Mouse (Mus musculus): ENCODE data around the gene Mctp2. TPM values are rescaled to one million over a fixed set of nuclear protein-coding genes. Genes with fewer than 3 reads are reported as not detected.

The Mctp2 gene
- polyA plus RNA-seq, 1 experiment from 2014 or later, result 1.4 TPM

DNA sequence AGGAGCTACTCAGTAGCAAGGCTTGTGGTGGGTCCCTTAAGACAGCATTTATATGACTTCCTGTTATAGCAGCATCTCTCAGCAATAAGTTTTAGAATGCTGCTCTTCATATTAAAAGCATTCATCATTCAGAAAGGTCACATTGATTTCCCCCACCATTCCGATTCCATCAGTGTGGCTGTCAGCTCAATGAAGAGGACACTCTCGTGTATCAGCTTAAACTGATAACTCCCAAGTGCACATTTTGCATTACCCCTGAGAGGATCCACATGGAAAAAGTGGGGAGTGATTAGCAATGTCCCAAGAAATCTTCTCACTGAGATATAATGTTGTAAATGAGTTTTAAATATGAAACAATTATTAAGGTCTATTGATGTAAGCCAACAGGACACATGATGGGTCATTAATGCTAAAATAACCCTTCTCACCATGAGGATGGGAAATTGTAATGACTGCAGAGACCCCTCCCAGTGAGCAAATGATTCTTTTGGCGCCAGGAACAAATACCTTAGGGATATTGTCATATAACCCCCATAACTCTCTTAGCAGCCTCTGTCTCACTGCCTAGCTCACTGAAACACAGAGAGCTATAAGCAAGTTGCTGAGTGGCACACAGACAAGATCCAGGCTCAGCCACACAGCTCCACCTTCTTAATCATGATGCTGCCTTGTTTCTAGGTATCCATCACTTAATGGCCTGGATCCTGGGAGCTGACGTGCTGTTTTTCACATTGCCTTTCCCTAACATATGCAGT is 12.4 kb downstream of the Mctp2 start:
- H3K9ac ChIP-seq (ENCODE audit: low read length), result no peak overlapping the region
- TF ChIP-seq CTCF (IDR thresholded peaks at IDR 0.05; ENCODE audit: low read depth), result no peak
- no peak for TF ChIP-seq EP300 (optimal IDR thresholded peaks at IDR 0.05)
- no peak for ATAC-seq (ENCODE audit: low FRiP score, low TSS enrichment)
- no peaks in the 10 kb centered on the region for H3K9me3 ChIP-seq (ENCODE audit: control insufficient read depth, low read length)
- H3K4me3 ChIP-seq (ENCODE audit: low read depth, low read length), result no peak overlapping the region
- no peak overlapping the region for H3K27ac ChIP-seq (replicated peaks)
- H3K36me3 ChIP-seq (ENCODE audit: control insufficient read depth, insufficient read depth, low read length), result no peaks in the 10 kb centered on the region
- H3K4me2 ChIP-seq (replicated peaks; ENCODE audit: low read depth), result no peak overlapping the region
- 67% methylated on average over 4 of the region's 4 CpGs for WGBS
- no peaks in the 10 kb centered on the region for H3K27me3 ChIP-seq (ENCODE audit: control insufficient read depth, insufficient read depth, low read length)
- H3K4me1 ChIP-seq (replicated peaks; ENCODE audit: control insufficient read depth, insufficient read depth), result no peaks in the 10 kb centered on the region
- DNase-seq (ENCODE audit: low spot score), result no peak

DNA sequence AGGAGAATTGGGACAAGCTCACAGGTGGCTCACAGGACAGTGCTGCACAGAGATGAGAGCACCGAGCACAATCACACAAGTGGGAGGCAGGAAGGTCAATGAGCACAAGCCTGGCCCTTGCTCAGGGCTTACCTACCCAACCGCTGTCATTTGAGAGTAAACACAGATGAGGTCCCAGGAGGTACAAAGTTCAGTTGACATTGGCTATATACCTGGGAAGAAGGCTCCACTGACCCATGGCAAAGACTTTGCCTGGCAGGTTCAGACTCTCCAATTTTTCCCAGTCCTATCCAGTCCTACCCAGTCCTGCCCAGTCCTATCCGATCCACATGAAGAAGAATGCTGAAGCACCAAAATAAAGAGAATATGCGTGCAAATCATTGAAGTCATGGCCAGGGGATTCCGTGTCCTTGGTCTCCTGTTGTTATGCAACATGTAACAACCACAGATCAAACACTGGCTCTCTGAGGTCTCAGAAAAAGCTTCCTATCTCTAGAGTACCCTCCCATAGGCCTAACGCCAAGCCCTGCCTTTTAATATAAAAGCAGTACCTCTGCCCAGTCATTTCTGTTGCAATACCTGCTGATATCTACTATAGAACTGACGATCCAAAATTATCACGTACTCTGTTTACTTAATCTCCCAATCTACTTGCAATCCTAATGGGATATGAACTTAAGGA is 14.0 kb downstream of the Mctp2 start:
- peak; percentile 79 for ATAC-seq (ENCODE audit: low FRiP score, low TSS enrichment)
- Histone ChIP-seq H3K36me3 (ENCODE audit: control insufficient read depth, insufficient read depth, low read length) (no peaks in the 10 kb centered on the region), H3K4me2 (replicated peaks; ENCODE audit: low read depth) (no peak overlapping the region), H3K4me3 (ENCODE audit: low read depth, low read length) (no peak overlapping the region), H3K4me1 (replicated peaks; ENCODE audit: control insufficient read depth, insufficient read depth) (no peaks in the 10 kb centered on the region), H3K27me3 (ENCODE audit: control insufficient read depth, insufficient read depth, low read length) (no peaks in the 10 kb centered on the region), H3K9ac (ENCODE audit: low read length) (no peak overlapping the region), H3K9me3 (ENCODE audit: control insufficient read depth, low read length) (no peaks in the 10 kb centered on the region), H3K27ac (replicated peaks) (no peak overlapping the region)
- 67% methylated on average over 8 of the region's 8 CpGs for WGBS
- DNase-seq (ENCODE audit: low spot score), result no peak
- TF ChIP-seq CTCF (IDR thresholded peaks at IDR 0.05; ENCODE audit: low read depth) (no peak), EP300 (optimal IDR thresholded peaks at IDR 0.05) (no peak)

DNA sequence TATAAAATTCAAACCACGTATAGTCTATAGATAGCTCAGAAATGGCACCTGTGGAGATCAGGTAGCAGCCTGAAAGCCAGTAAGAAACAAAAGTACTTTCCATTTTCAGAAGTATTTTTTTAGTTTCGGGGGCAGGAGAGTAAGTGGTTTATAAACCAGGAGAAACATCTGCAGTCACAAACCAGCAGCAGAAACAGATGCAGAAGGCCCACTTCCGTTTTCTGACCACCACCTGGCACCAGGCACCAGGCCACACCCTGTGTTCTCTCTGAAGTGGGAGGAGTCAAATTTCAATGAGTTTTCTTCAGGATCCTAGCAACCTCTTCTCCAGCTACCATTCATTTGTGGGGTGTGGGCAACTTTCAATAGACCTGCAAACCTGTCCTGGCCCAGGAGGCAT is 25.7 kb downstream of the Mctp2 start:
- H3K4me3 ChIP-seq (ENCODE audit: low read depth, low read length), result no peak overlapping the region
- H3K27ac ChIP-seq (replicated peaks), result no peak overlapping the region
- no peaks in the 10 kb centered on the region for H3K36me3 ChIP-seq (ENCODE audit: control insufficient read depth, insufficient read depth, low read length)
- H3K27me3 ChIP-seq (ENCODE audit: control insufficient read depth, insufficient read depth, low read length), result no peaks in the 10 kb centered on the region
- no peak overlapping the region for H3K9ac ChIP-seq (ENCODE audit: low read length)
- TF ChIP-seq CTCF (IDR thresholded peaks at IDR 0.05; ENCODE audit: low read depth), result no peak
- TF ChIP-seq EP300 (optimal IDR thresholded peaks at IDR 0.05), result no peak
- no peak for ATAC-seq (ENCODE audit: low FRiP score, low TSS enrichment)
- DNase-seq (ENCODE audit: low spot score), result no peak
- 0 out of 2 replicates have a peak, but pooled peaks cover 3% of the 10 kb centered on the region for H3K4me1 ChIP-seq (replicated peaks; ENCODE audit: control insufficient read depth, insufficient read depth)
- H3K4me2 ChIP-seq (replicated peaks; ENCODE audit: low read depth), result no peak overlapping the region
- 53% methylated on average over 3 of the region's 3 CpGs for WGBS
- H3K9me3 ChIP-seq (ENCODE audit: control insufficient read depth, low read length), result no peaks in the 10 kb centered on the region

DNA sequence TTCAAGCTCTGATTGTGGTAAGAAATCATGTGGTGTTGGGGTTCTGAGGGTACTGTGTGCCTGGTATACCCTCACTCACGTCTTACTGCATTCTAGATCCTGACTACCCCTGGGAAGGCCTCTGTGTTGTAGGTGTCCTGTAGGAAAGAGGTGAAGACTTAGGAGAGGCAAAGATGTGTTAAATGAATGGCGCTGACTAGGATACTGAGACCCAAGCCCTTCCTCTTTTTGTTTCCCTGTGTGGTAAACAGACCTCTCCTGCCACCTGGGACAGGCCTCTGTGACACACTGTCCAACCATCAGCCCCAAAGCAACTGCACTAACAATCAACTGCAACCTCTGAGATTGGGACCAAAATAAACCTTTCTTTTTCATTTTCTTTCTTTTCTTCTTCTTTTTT is 28.0 kb downstream of the Mctp2 start:
- H3K4me1 ChIP-seq (replicated peaks; ENCODE audit: control insufficient read depth, insufficient read depth), result 0 out of 2 replicates have a peak, but pooled peaks cover 3% of the 10 kb centered on the region
- no peak for TF ChIP-seq CTCF (IDR thresholded peaks at IDR 0.05; ENCODE audit: low read depth)
- TF ChIP-seq EP300 (optimal IDR thresholded peaks at IDR 0.05), result no peak
- no peak overlapping the region for H3K27ac ChIP-seq (replicated peaks)
- no peaks in the 10 kb centered on the region for H3K27me3 ChIP-seq (ENCODE audit: control insufficient read depth, insufficient read depth, low read length)
- no peak overlapping the region for H3K4me2 ChIP-seq (replicated peaks; ENCODE audit: low read depth)
- H3K36me3 ChIP-seq (ENCODE audit: control insufficient read depth, insufficient read depth, low read length), result no peaks in the 10 kb centered on the region
- no peak overlapping the region for H3K4me3 ChIP-seq (ENCODE audit: low read depth, low read length)
- 90% methylated on average over 2 of the region's 2 CpGs for WGBS
- no peak for DNase-seq (ENCODE audit: low spot score)
- H3K9me3 ChIP-seq (ENCODE audit: control insufficient read depth, low read length), result no peaks in the 10 kb centered on the region
- H3K9ac ChIP-seq (ENCODE audit: low read length), result no peak overlapping the region
- no peak for ATAC-seq (ENCODE audit: low FRiP score, low TSS enrichment)

DNA sequence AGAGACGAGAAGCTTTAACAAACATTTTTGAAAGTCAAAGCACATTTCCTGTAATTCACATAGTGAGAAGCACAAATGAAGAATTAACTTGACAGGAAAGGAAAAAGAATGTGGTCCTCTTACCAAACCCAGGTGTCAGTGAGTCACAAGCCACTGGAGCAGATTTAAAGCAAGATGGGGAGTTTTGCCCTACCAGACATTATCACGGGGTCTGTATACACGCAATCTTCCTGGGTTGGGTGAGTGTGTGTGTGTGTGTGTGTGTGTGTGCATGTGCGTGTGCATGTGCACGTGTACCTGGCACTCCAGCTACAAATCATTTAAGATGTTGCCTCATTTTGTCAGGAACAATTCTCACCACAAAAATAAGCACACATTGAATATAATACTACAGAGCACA is 30.9 kb downstream of the Mctp2 start:
- H3K4me2 ChIP-seq (replicated peaks; ENCODE audit: low read depth), result no peak overlapping the region
- no peaks in the 10 kb centered on the region for H3K27me3 ChIP-seq (ENCODE audit: control insufficient read depth, insufficient read depth, low read length)
- no peaks in the 10 kb centered on the region for H3K9me3 ChIP-seq (ENCODE audit: control insufficient read depth, low read length)
- ATAC-seq (ENCODE audit: low FRiP score, low TSS enrichment), result no peak
- 67% methylated on average over 5 of the region's 5 CpGs for WGBS
- TF ChIP-seq EP300 (optimal IDR thresholded peaks at IDR 0.05) (no peak), CTCF (IDR thresholded peaks at IDR 0.05; ENCODE audit: low read depth) (no peak)
- H3K36me3 ChIP-seq (ENCODE audit: control insufficient read depth, insufficient read depth, low read length), result no peaks in the 10 kb centered on the region
- H3K27ac ChIP-seq (replicated peaks), result no peak overlapping the region
- H3K9ac ChIP-seq (ENCODE audit: low read length), result no peak overlapping the region
- no peaks in the 10 kb centered on the region for H3K4me1 ChIP-seq (replicated peaks; ENCODE audit: control insufficient read depth, insufficient read depth)
- no peak overlapping the region for H3K4me3 ChIP-seq (ENCODE audit: low read depth, low read length)
- DNase-seq (ENCODE audit: low spot score), result no peak

DNA sequence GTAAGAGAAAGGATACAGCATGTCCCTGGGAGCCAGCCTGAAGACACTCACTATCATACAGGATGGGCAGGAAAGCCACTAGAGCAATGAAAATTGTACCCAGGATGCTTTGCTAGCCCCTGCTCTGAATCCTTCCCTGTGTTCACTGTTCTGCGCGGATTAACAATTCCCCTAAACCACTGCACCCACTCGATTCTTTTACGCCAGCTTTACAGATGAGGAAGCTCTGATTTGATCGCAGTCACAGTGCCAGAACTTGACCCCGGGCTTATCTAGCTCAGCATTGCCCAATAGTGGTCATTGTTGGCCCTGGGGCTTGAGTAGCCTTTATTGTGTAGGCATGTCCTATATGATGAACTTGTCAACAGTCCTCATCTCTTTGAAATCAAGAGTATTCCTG is 34.9 kb downstream of the Mctp2 start:
- H3K9ac ChIP-seq (ENCODE audit: low read length), result no peak overlapping the region
- H3K4me1 ChIP-seq (replicated peaks; ENCODE audit: control insufficient read depth, insufficient read depth), result no peaks in the 10 kb centered on the region
- DNase-seq (ENCODE audit: low spot score) (no peak), ATAC-seq (ENCODE audit: low FRiP score, low TSS enrichment) (no peak)
- 88% methylated on average over 6 of the region's 6 CpGs for WGBS
- H3K36me3 ChIP-seq (ENCODE audit: control insufficient read depth, insufficient read depth, low read length), result no peaks in the 10 kb centered on the region
- no peaks in the 10 kb centered on the region for H3K27me3 ChIP-seq (ENCODE audit: control insufficient read depth, insufficient read depth, low read length)
- no peak overlapping the region for H3K27ac ChIP-seq (replicated peaks)
- H3K9me3 ChIP-seq (ENCODE audit: control insufficient read depth, low read length), result no peaks in the 10 kb centered on the region
- no peak overlapping the region for H3K4me2 ChIP-seq (replicated peaks; ENCODE audit: low read depth)
- no peak for TF ChIP-seq EP300 (optimal IDR thresholded peaks at IDR 0.05)
- TF ChIP-seq CTCF (IDR thresholded peaks at IDR 0.05; ENCODE audit: low read depth), result no peak
- H3K4me3 ChIP-seq (ENCODE audit: low read depth, low read length), result no peak overlapping the region
